Mouse (Mus musculus) CD4-positive, CD25-positive, alpha-beta regulatory T cell, adult 9 weeks (primary cell): ENCODE measurements around the gene Wnk2. TPM values are rescaled to one million over a fixed set of nuclear protein-coding genes. Genes with fewer than 3 reads are reported as not detected.

Source experiments
- polyA plus RNA-seq: library from polyadenylated mRNA; unstranded; fragments of 100-300 nt; shearing (Covaris generic); gene quantifications from one replicate; pipeline ENCODE4 v1.2.1, GENCODE M21; 2017

The Wnk2 gene
- not detected for polyA plus RNA-seq

DNA sequence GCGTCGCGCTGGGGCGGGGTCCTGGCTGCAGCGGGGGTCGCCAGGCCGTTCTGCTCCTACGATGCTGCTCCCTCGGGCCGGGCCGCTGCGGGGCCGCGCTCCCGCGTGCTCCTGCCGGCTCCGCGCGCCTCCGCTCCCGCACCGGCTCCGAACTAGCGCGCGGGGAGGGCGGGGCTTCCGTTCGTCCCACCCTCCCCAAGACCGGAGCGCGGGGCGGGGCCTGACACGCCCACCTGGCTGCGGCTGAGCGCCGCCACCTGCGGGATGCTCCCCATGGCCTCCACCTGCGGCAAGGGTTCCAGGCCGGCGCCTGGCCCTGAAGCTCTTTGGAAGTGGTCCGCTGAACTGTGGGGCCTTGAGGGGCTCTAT lies at the start of gene Wnk2:
Gene Wnk2 (minus strand): TSS at position 157 of the 369 bp plus-strand sequence.

DNA sequence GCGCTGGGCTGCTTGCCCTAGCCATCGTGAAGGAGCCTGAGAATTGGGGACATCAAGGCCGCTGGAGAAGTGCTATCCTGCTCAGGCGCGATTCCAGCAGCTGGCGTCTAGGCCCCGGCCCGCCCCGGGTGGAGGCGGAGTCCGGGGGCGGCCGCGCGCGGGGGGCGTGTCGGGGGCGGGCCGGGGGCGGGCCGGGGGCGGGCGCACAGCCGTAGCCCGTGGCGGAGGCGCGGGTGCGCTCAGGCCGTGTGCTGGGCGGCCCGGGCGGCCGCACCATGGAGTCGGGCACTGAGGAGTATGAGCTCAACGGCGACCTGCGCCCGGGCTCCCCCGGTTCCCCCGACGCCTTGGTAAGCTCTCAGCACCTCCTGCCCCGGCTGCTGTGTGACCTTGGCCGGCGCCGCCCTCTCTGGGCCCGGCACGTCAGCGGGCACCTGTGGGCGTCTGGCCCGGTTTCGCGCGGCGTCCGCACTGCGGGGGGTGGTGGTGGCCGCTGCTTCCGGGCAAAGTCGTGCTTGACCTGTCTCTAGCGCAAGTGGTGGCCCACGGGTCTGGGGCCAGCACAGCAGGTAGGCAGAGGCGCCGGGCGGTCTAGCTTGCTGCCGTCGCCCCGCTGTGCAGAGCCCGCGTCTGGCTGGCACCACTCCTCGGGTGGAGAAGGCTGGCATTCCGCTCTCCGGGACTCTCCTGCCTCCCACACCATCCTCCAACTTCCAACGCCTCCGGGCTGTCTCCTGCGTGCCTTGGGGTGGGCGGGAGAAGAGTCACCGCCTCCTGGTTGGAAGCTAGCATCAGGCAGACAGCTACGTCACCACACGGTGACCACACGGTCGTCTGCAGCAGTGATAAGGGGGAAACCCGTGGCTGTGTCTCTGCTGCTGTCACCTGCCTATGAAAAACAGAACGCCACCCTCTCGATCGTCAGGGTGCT lies 39.7 kb upstream of the Wnk2 start, which contains the start of gene Ninj1:
Gene Ninj1 (plus strand): TSS at position 198 of the 931 bp plus-strand sequence.

Other genes with a start within 250 kb of the Wnk2 start
- 15.0 TPM for gene Fam120a, start 180.0 kb downstream of the Wnk2 start, polyA plus RNA-seq
- gene Ninj1, start 39.5 kb upstream of the Wnk2 start, polyA plus RNA-seq = 28.2 TPM
- 47.5 TPM for gene Card19, start 68.0 kb upstream of the Wnk2 start, polyA plus RNA-seq
- gene Susd3, start 100.7 kb upstream of the Wnk2 start, polyA plus RNA-seq = 53.7 TPM
- 21.2 TPM for gene Fgd3, start 172.3 kb upstream of the Wnk2 start, polyA plus RNA-seq
- 8.9 TPM for gene Bicd2, start 193.6 kb upstream of the Wnk2 start, polyA plus RNA-seq